Mouse (Mus musculus) liver, embryonic 13.5 days (tissue): ENCODE data around the gene Man2a2. TPM values are rescaled to one million over a fixed set of nuclear protein-coding genes. Genes with fewer than 3 reads are reported as not detected.
"Not testable (repeated sequence)": the region's sequence is repeated elsewhere in the genome, so short reads cannot be mapped to it uniquely, and the experiment has no call there.

Experiments
- ATAC-seq: fragments of 200-750 bp; cut with Nextera tagmentation; 2 replicates; pipeline ENCODE4 v1.8.0; 2017; ENCODE audit warnings: low read depth, mild to moderate bottlenecking, moderate number of reproducible peaks, moderate library complexity
- DNase-seq: peaks from one replicate; pipeline ENCODE4 v3.0.0; 2022
- H3K27ac ChIP-seq: fragments of 300-500 bp; sonication (generic); 2 replicates; pipeline ENCODE4 v1.5.1; 2015; ENCODE audit warnings: moderate library complexity, mild to moderate bottlenecking, inconsistent platforms
- H3K27me3 ChIP-seq: fragments of 300-500 bp; sonication (generic); 2 replicates; pipeline ENCODE4 v1.6.1; 2015; ENCODE audit warnings: mild to moderate bottlenecking, inconsistent platforms
- H3K36me3 ChIP-seq: fragments of 300-500 bp; sonication (generic); 2 replicates; pipeline ENCODE4 v1.6.1; 2015; ENCODE audit warnings: mild to moderate bottlenecking, inconsistent platforms
- H3K4me1 ChIP-seq: fragments of 300-500 bp; sonication (generic); replicated peaks from 2 replicates; pipeline ENCODE4 v1.6.1; 2015; ENCODE audit warnings: inconsistent platforms
- H3K4me2 ChIP-seq: fragments of 300-500 bp; sonication (generic); 2 replicates; pipeline ENCODE4 v1.6.1; 2015; ENCODE audit warnings: inconsistent platforms, mild to moderate bottlenecking, moderate library complexity
- H3K4me3 ChIP-seq: fragments of 300-500 bp; sonication (generic); replicated peaks from 2 replicates; pipeline ENCODE4 v1.5.1; 2015; ENCODE audit warnings: mild to moderate bottlenecking, inconsistent platforms
- H3K9ac ChIP-seq: fragments of 300-500 bp; sonication (generic); 2 replicates; pipeline ENCODE4 v1.6.1; 2015; ENCODE audit warnings: mild to moderate bottlenecking, inconsistent platforms
- H3K9me3 ChIP-seq: fragments of 300-500 bp; sonication (generic); replicated peaks from 2 replicates; pipeline ENCODE4 v1.6.1; 2016; ENCODE audit warnings: inconsistent platforms
- WGBS: fragments of 180-500 bp; shearing (Covaris S2); methylation state at CpG from one replicate; pipeline ENCODE4 v1.1.7; 2015; ENCODE audit not compliant: insufficient replicate concordance; 5-methylcytosine and 5-hydroxymethylcytosine counted together
- polyA plus RNA-seq: library from polyadenylated mRNA; unstranded; fragments of >200 nt; fragmentation: Nextera tagmentation; extraction: Ambion mirVana; gene quantifications from 2 replicates; pipeline ENCODE4 v1.2.1, GENCODE M21; 2015

Man2a2 gene
- polyA plus RNA-seq, 1 experiment from 2014 or later = 2.2 TPM

- H3K27me3 ChIP-seq = peaks cover 38% of the 10 kb centered on the region
- 77% methylated on average over 9 of the region's 9 CpGs for WGBS
- H3K27ac ChIP-seq = no peak overlapping the region
- no peak overlapping the region for H3K4me3 ChIP-seq
- H3K36me3 ChIP-seq = peaks cover 25% of the 10 kb centered on the region
- H3K4me1 ChIP-seq = peaks cover 40% of the 10 kb centered on the region
- no peak overlapping the region for H3K4me2 ChIP-seq
- no peak overlapping the region for H3K9ac ChIP-seq
- H3K9me3 ChIP-seq = no peaks in the 10 kb centered on the region
- ATAC-seq (no peak), DNase-seq (no peak)
Observed at GRCm38 (mm10) chr7:80398654-80399444, 27.7 kb upstream of the Man2a2 start.

GRCm38 (mm10) chr7:80397986-80398385 is 26.8 kb upstream of the Man2a2 start:
- no peak overlapping the region for H3K27ac ChIP-seq
- 90% methylated on average over 9 of the region's 9 CpGs for WGBS
- DNase-seq = no peak
- H3K4me1 ChIP-seq = peaks cover 31% of the 10 kb centered on the region
- H3K4me2 ChIP-seq = no peak overlapping the region
- H3K9ac ChIP-seq = no peak overlapping the region
- ATAC-seq = no peak
- H3K9me3 ChIP-seq = no peaks in the 10 kb centered on the region
- peaks cover 33% of the 10 kb centered on the region for H3K36me3 ChIP-seq
- no peak overlapping the region for H3K4me3 ChIP-seq
- peaks cover 29% of the 10 kb centered on the region for H3K27me3 ChIP-seq

GRCm38 (mm10) chr7:80396427-80396826 is 25.3 kb upstream of the Man2a2 start:
- 71% methylated on average over 4 of the region's 4 CpGs for WGBS
- not testable (repeated sequence) for DNase-seq, H3K4me3 ChIP-seq, H3K9me3 ChIP-seq, H3K4me2 ChIP-seq, H3K9ac ChIP-seq, ATAC-seq, H3K27ac ChIP-seq
- H3K36me3 ChIP-seq = peaks cover 49% of the 10 kb centered on the region
- H3K27me3 ChIP-seq = peaks cover 14% of the 10 kb centered on the region
- peaks cover 22% of the 10 kb centered on the region for H3K4me1 ChIP-seq

GRCm38 (mm10) chr7:80394600-80394999 is 23.4 kb upstream of the Man2a2 start:
- WGBS = 64% methylated on average over 4 of the region's 4 CpGs
- no peak for ATAC-seq
- H3K4me3 ChIP-seq = no peak overlapping the region
- peaks cover 4% of the 10 kb centered on the region for H3K4me1 ChIP-seq
- H3K27me3 ChIP-seq = no peaks in the 10 kb centered on the region
- no peak overlapping the region for H3K27ac ChIP-seq
- no peak overlapping the region for H3K9ac ChIP-seq
- peaks cover 62% of the 10 kb centered on the region for H3K36me3 ChIP-seq
- no peak overlapping the region for H3K4me2 ChIP-seq
- no peaks in the 10 kb centered on the region for H3K9me3 ChIP-seq
- DNase-seq = no peak

GRCm38 (mm10) chr7:80392119-80392518 is 20.9 kb upstream of the Man2a2 start:
- Histone ChIP-seq H3K4me3 (no peak overlapping the region), H3K27me3 (peaks cover 20% of the 10 kb centered on the region), H3K9ac (no peak overlapping the region), H3K9me3 (no peaks in the 10 kb centered on the region), H3K36me3 (peaks cover 53% of the 10 kb centered on the region), H3K27ac (no peak overlapping the region), H3K4me1 (peaks cover 19% of the 10 kb centered on the region), H3K4me2 (no peak overlapping the region)
- 84% methylated on average over 15 of the region's 15 CpGs for WGBS
- ATAC-seq (no peak), DNase-seq (no peak)

- Histone ChIP-seq H3K9ac (peak within 1 kb of the TSS; percentile 54), H3K9me3 (no peaks in the 10 kb centered on the region), H3K4me3 (peak within 1 kb of the TSS; percentile 48), H3K27ac (peak within 1 kb of the TSS; percentile 68), H3K4me2 (peak within 1 kb of the TSS; percentile 43), H3K36me3 (peaks cover 27% of the 10 kb centered on the region), H3K4me1 (peaks cover 23% of the 10 kb centered on the region), H3K27me3 (peaks cover 29% of the 10 kb centered on the region)
- WGBS = 9% methylated on average over 33 of the region's 33 CpGs
- ATAC-seq (no peak), DNase-seq (no peak)
Observed at GRCm38 (mm10) chr7:80387633-80388543, 16.7 kb upstream of the Man2a2 start, which contains the start of gene Fes. TSS of gene Fes (minus strand) at chr7:80387946.

- Histone ChIP-seq H3K27ac (peak overlapping the region; percentile 68), H3K4me2 (peak overlapping the region; percentile 43), H3K27me3 (peaks cover 29% of the 10 kb centered on the region), H3K9me3 (no peaks in the 10 kb centered on the region), H3K4me1 (peaks cover 23% of the 10 kb centered on the region), H3K36me3 (peaks cover 25% of the 10 kb centered on the region), H3K4me3 (peak overlapping the region; percentile 48), H3K9ac (peak overlapping the region; percentile 54)
- 6% methylated on average over 17 of the region's 17 CpGs for WGBS
- no peak for DNase-seq
- 0 out of 2 replicates have a peak, but pooled peaks have one; percentile 18 for ATAC-seq
Observed at GRCm38 (mm10) chr7:80387033-80387632, 16.0 kb upstream of the Man2a2 start.

- peak overlapping the region; percentile 68 for H3K27ac ChIP-seq
- ATAC-seq (peak; percentile 59), DNase-seq (peak; percentile 70)
- H3K4me1 ChIP-seq = peaks cover 23% of the 10 kb centered on the region
- H3K4me3 ChIP-seq = peak overlapping the region; percentile 48
- H3K36me3 ChIP-seq = peaks cover 19% of the 10 kb centered on the region
- H3K9ac ChIP-seq = no peak overlapping the region
- WGBS = 4% methylated on average over 18 of the region's 18 CpGs
- peaks cover 32% of the 10 kb centered on the region for H3K27me3 ChIP-seq
- H3K9me3 ChIP-seq = no peaks in the 10 kb centered on the region
- H3K4me2 ChIP-seq = peak overlapping the region; percentile 43
Observed at GRCm38 (mm10) chr7:80386235-80386930, 15.2 kb upstream of the Man2a2 start.

- ATAC-seq (no peak), DNase-seq (no peak)
- H3K4me1 ChIP-seq = peaks cover 17% of the 10 kb centered on the region
- no peak overlapping the region for H3K27ac ChIP-seq
- no peak overlapping the region for H3K4me3 ChIP-seq
- H3K9me3 ChIP-seq = no peaks in the 10 kb centered on the region
- no peak overlapping the region for H3K4me2 ChIP-seq
- H3K9ac ChIP-seq = no peak overlapping the region
- WGBS = 74% methylated on average over 11 of the region's 11 CpGs
- H3K27me3 ChIP-seq = peaks cover 20% of the 10 kb centered on the region
- H3K36me3 ChIP-seq = peaks cover 12% of the 10 kb centered on the region
Observed at GRCm38 (mm10) chr7:80382919-80383318, 11.7 kb upstream of the Man2a2 start.

- ATAC-seq = no peak
- Histone ChIP-seq H3K36me3 (peaks cover 12% of the 10 kb centered on the region), H3K4me3 (no peak overlapping the region), H3K9me3 (no peaks in the 10 kb centered on the region), H3K4me2 (no peak overlapping the region), H3K27me3 (peaks cover 3% of the 10 kb centered on the region; the same call in 1 of the 2 replicates), H3K27ac (no peak overlapping the region), H3K9ac (no peak overlapping the region), H3K4me1 (peaks cover 11% of the 10 kb centered on the region; the same call in 1 of the 2 replicates)
- DNase-seq = no peak
- WGBS = 59% methylated on average over 13 of the region's 13 CpGs
Observed at GRCm38 (mm10) chr7:80379531-80379930, 8.4 kb upstream of the Man2a2 start.
